In the genomic region with DNA sequence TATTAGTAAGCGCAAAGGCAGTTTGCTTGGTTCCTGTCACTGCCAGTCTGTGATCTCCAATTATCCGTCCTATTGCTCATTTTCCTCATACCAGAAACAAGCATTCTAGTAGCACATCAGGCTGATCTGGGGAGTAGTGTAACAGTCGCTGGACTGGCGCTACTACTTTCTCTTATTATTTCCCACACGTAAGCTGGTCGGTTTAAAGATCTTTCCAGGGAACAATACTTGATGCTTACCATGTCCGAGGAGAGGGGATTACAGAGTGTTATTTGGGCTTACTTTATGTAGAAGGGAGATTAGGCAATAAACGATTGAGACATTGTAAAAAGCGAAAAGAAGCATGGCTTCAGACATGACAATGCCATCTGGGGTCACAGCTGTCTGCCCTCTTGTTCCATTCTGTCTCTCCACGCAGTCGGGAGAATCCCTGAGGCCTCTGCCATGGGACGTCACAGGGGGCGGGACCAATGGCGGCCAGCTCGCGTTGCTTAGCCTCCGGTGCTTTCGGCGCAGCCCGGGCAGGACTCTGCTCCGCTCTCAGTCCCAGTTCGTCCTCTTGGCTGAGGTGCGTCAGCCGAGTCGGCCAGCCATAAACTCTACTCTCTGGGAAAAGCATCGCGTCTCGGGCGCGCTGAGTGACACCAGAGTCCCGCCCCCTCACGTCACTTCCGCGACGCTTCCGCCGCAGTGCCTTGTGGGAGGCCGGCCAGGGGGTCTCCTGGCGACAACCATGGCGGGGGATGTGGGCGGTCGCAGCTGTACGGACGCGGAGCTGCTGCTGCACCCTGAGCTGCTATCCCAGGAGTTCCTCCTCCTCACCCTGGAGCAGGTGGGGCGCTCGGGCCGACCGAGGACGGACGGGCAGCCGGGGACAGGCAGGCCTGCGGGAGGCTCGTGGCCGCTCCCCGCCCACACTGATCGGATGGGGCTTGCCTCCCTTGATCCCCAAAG, we compare ENCODE assay signal across 8 mouse cellular contexts. TPM values are rescaled to one million over a fixed set of nuclear protein-coding genes. Genes with fewer than 3 reads are reported as not detected.
DNase-seq lines count a peak whose midpoint lies in the region; ATAC-seq and TF ChIP-seq lines count a peak whose summit lies in the region.

A gene (minus strand): TSS at position 607 of the 954 bp plus-strand sequence.
A gene (plus strand): TSS at position 680 of the 954 bp plus-strand sequence.

- H3K9ac ChIP-seq in heart, embryonic 12.5 days, result peak within 1 kb of the TSS; percentile 94
- H3K9ac ChIP-seq in kidney, postnatal 0 days (ENCODE audit: low read depth, low read length), result peak within 1 kb of the TSS; percentile 86
- H3K9ac ChIP-seq in liver, embryonic 12.5 days, result peak within 1 kb of the TSS; percentile 86
- peak within 1 kb of the TSS; percentile 80 for H3K9ac ChIP-seq in stomach, embryonic 15.5 days

- peak within 1 kb of the TSS; percentile 80 for H3K4me3 ChIP-seq in heart, embryonic 12.5 days
- peak within 1 kb of the TSS; percentile 80 for H3K4me3 ChIP-seq in kidney, postnatal 0 days (replicated peaks; ENCODE audit: low read depth, low read length)
- H3K4me3 ChIP-seq in liver, embryonic 12.5 days, result peak within 1 kb of the TSS; percentile 94
- H3K4me3 ChIP-seq in stomach, embryonic 15.5 days (replicated peaks), result peak within 1 kb of the TSS; percentile 80

- H3K27me3 ChIP-seq in heart, embryonic 12.5 days (replicated peaks), result no peaks in the 10 kb centered on the region
- no peaks in the 10 kb centered on the region for H3K27me3 ChIP-seq in kidney, postnatal 0 days (ENCODE audit: insufficient read depth, low read length)
- no peaks in the 10 kb centered on the region for H3K27me3 ChIP-seq in liver, embryonic 12.5 days (replicated peaks)
- no peaks in the 10 kb centered on the region for H3K27me3 ChIP-seq in stomach, embryonic 15.5 days (replicated peaks)

- no peaks in the 10 kb centered on the region for H3K9me3 ChIP-seq in heart, embryonic 12.5 days (replicated peaks)
- no peaks in the 10 kb centered on the region for H3K9me3 ChIP-seq in kidney, postnatal 0 days (replicated peaks; ENCODE audit: low read length)
- H3K9me3 ChIP-seq in liver, embryonic 12.5 days (replicated peaks), result no peaks in the 10 kb centered on the region
- H3K9me3 ChIP-seq in stomach, embryonic 15.5 days, result no peaks in the 10 kb centered on the region

- peaks cover 22% of the 10 kb centered on the region for H3K36me3 ChIP-seq in heart, embryonic 12.5 days
- H3K36me3 ChIP-seq in kidney, postnatal 0 days (ENCODE audit: insufficient read depth, low read length), result 0 out of 2 replicates have a peak, but pooled peaks cover 9% of the 10 kb centered on the region
- peaks cover 17% of the 10 kb centered on the region for H3K36me3 ChIP-seq in liver, embryonic 12.5 days
- peaks cover 5% of the 10 kb centered on the region; the same call in 1 of the 2 replicates for H3K36me3 ChIP-seq in stomach, embryonic 15.5 days

- TF ChIP-seq CTCF in kidney, postnatal 0 days (IDR thresholded peaks at IDR 0.05; ENCODE audit: low read depth), result no peak

- peak within 1 kb of the TSS; percentile 100 for H3K27ac ChIP-seq in heart, embryonic 12.5 days (ENCODE audit: poor library complexity, severe bottlenecking)
- H3K27ac ChIP-seq in kidney, postnatal 0 days, result peak within 1 kb of the TSS; percentile 100
- peak within 1 kb of the TSS; percentile 99 for H3K27ac ChIP-seq in liver, embryonic 12.5 days
- peak within 1 kb of the TSS; percentile 100 for H3K27ac ChIP-seq in stomach, embryonic 15.5 days

- under 1% methylated on average over 57 of the region's 57 CpGs for WGBS in heart, embryonic 12.5 days
- under 1% methylated on average over 57 of the region's 57 CpGs for WGBS in kidney, postnatal 0 days
- WGBS in liver, embryonic 12.5 days (ENCODE audit: insufficient replicate concordance), result under 1% methylated on average over 57 of the region's 57 CpGs
- WGBS in stomach, embryonic 15.5 days, result 1% methylated on average over 57 of the region's 57 CpGs

- DNase-seq in CD4-positive helper T cell, adult 2 months (ENCODE audit: low read depth, low spot score), result peak; percentile 93
- peak; percentile 84 for DNase-seq in brain, embryonic 18.5 days (ENCODE audit: low read depth, low spot score)
- peak; percentile 96 for DNase-seq in kidney, postnatal 0 days (ENCODE audit: low spot score)
- peak; percentile 87 to 89 for DNase-seq in natural killer cell, adult 2 months (ENCODE audit: low spot score in 2 of 2)

- ATAC-seq in erythroid progenitor cell, adult 5-6 weeks (replicated peaks; ENCODE audit: low FRiP score, poor library complexity, severe bottlenecking), result peak; percentile 98
- ATAC-seq in heart, embryonic 12.5 days (ENCODE audit: insufficient number of reproducible peaks, low FRiP score), result peak; percentile 95
- ATAC-seq in kidney, postnatal 0 days (replicated peaks; ENCODE audit: low FRiP score, low read depth), result peak; percentile 97
- peak; percentile 93 for ATAC-seq in liver, embryonic 12.5 days
- ATAC-seq in stomach, embryonic 15.5 days (ENCODE audit: insufficient read depth, low FRiP score, low read depth), result peak; percentile 96

- peaks cover 3% of the 10 kb centered on the region for H3K4me1 ChIP-seq in heart, embryonic 12.5 days (replicated peaks)
- H3K4me1 ChIP-seq in kidney, postnatal 0 days (replicated peaks; ENCODE audit: insufficient read depth, low read length), result peaks cover 7% of the 10 kb centered on the region
- H3K4me1 ChIP-seq in liver, embryonic 12.5 days, result peaks cover 24% of the 10 kb centered on the region
- no peaks in the 10 kb centered on the region for H3K4me1 ChIP-seq in stomach, embryonic 15.5 days

- peak within 1 kb of the TSS; percentile 91 for H3K4me2 ChIP-seq in heart, embryonic 12.5 days
- peak within 1 kb of the TSS; percentile 79 for H3K4me2 ChIP-seq in kidney, postnatal 0 days (ENCODE audit: low read length)
- peak within 1 kb of the TSS; percentile 88 for H3K4me2 ChIP-seq in liver, embryonic 12.5 days
- H3K4me2 ChIP-seq in stomach, embryonic 15.5 days, result peak within 1 kb of the TSS; percentile 81

RNA-seq across cellular contexts. Expression of the first gene that starts in this region (rescaled TPM):
- total RNA-seq in erythroid progenitor cell, adult 5-6 weeks (2015; ENCODE audit: low replicate concordance), result 7.2 and 12.2 TPM in 2 replicates
- total RNA-seq in erythroid progenitor cell, adult 5-6 weeks (2017; ENCODE audit: low replicate concordance), result 2.0 and 11.7 TPM in 2 replicates
- 9.6 and 10.6 TPM in 2 replicates for polyA plus RNA-seq in heart, embryonic 12.5 days (2016; fragmentation: Nextera tagmentation; extraction: Ambion mirVana)
- polyA plus RNA-seq in kidney, postnatal 0 days (2015; fragmentation: Nextera tagmentation; extraction: Ambion mirVana), result 7.9 and 8.9 TPM in 2 replicates
- polyA plus RNA-seq in liver, embryonic 12.5 days (2016; fragmentation: Nextera tagmentation; extraction: Ambion mirVana), result 6.1 and 6.7 TPM in 2 replicates
- polyA plus RNA-seq in stomach, embryonic 15.5 days (2015; fragmentation: Nextera tagmentation; extraction: Ambion mirVana), result 8.0 and 9.8 TPM in 2 replicates

RNA-seq across cellular contexts. Expression of the second gene that starts in this region (rescaled TPM):
- 5.4 and 9.4 TPM in 2 replicates for total RNA-seq in erythroid progenitor cell, adult 5-6 weeks (2015; ENCODE audit: low replicate concordance)
- total RNA-seq in erythroid progenitor cell, adult 5-6 weeks (2017; ENCODE audit: low replicate concordance), result 4.0 and 5.7 TPM in 2 replicates
- 25.7 and 27.8 TPM in 2 replicates for polyA plus RNA-seq in heart, embryonic 12.5 days (2016; fragmentation: Nextera tagmentation; extraction: Ambion mirVana)
- polyA plus RNA-seq in kidney, postnatal 0 days (2015; fragmentation: Nextera tagmentation; extraction: Ambion mirVana), result 21.0 and 23.7 TPM in 2 replicates
- polyA plus RNA-seq in liver, embryonic 12.5 days (2016; fragmentation: Nextera tagmentation; extraction: Ambion mirVana), result 12.5 and 14.2 TPM in 2 replicates
- polyA plus RNA-seq in stomach, embryonic 15.5 days (2015; fragmentation: Nextera tagmentation; extraction: Ambion mirVana), result 27.2 TPM in 2 replicates

Comparison
In these comparisons a context has a peak if more than half of its experiments do, and no peak if none do; other contexts are left out.
1. Peak in every context shown above with its lines: DNase-seq, ATAC-seq, H3K4me3 ChIP-seq and H3K27ac ChIP-seq.